Mouse (Mus musculus): ENCODE measurements around the gene Efcab5.

Efcab5 gene

GRCm38 (mm10) chr11:77188868-77189267 is at the start of gene Efcab5:
TSS of gene Efcab5 (minus strand) at chr11:77188968.
- in situ Hi-C loops (cut with MboI; ENCODE audit: unreplicated experiment in 2 of 2), result no loop called here

DNA sequence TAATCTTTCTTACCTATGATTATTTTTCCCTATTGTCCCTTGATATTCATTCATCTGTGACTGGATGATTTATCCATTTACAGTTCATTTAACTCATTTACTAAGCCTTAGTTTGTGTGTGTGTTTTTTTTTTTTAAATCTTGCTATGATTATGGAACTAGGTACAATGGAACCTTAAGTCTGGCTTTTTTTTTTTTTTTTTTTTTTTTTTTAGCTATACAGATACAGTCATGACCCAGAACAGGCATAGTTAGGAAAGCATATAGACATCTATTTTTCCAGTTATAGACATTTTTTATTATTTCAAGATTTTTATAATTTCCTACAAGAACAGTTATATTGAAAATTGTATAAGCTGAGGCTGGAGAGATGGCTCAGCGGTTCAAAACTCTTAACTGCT is 46.5 kb upstream of the Efcab5 start:
- in situ Hi-C loops (cut with MboI; ENCODE audit: unreplicated experiment in 2 of 2), result no loop called here

DNA sequence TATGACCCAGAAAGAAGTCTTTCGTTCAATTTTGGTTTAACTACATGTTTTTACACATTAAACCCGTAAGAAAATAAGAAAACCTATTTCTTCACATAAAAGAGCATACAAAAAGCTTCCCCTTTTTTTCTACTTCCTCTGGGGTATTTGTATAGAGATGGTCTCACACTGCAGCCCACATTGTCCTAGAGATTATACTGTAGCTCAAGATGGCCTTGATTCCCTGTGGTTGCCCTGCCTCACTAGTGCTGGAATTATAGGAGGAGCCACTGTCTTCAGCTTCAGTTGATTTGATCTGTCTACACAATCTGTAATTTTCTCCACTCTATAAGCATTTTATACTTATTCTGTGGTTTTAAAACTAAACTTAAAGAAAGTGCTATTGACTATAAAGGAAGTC is 42.7 kb upstream of the Efcab5 start:
- in situ Hi-C loops (cut with MboI; ENCODE audit: unreplicated experiment in 2 of 2), result no loop called here

DNA sequence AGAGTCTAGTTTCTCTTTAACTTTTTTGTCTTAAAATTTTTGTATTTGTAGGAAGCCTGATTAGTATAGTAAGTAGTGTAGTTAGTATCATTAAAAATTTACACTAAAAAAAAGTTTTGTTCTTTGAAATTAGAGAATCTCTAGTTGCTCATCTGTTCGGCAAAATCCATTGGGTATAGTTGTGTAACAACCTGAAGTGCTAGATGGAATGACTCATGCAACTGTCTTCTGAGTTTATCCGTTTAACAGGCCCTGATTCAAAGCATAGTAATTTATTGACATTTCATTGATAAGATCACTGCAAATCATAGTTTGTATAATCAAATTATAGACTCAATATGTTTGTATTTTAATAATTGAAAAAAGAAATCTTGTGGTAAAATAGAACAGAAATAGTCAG is 42.0 kb upstream of the Efcab5 start:
- in situ Hi-C loops (cut with MboI; ENCODE audit: unreplicated experiment in 2 of 2), result no loop called here

DNA sequence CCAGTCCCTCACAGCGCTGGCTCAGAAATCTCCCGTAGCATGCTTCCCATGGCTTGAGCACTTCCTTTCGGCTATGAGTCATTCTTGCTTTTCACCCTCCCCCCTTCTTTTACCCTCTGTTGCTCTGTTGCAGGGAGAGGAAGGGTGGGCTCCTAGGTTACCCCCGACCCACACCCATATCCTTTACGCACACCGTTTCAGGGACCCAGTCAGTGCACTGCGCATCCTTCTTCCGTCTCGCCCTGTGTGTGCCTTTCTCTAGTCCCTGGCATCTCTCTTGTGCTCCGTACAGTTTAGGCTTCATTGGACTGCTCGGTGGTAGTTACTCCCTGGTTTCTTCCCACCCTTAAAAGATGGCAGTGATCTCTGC is 28.0 kb upstream of the Efcab5 start:
- in situ Hi-C loops (cut with MboI; ENCODE audit: unreplicated experiment in 2 of 2), result loop anchor here in 1 of 2 experiments (10.0 kb wide), 1 partner anchor 228 kb away; no protein-coding TSS in a partner anchor

DNA sequence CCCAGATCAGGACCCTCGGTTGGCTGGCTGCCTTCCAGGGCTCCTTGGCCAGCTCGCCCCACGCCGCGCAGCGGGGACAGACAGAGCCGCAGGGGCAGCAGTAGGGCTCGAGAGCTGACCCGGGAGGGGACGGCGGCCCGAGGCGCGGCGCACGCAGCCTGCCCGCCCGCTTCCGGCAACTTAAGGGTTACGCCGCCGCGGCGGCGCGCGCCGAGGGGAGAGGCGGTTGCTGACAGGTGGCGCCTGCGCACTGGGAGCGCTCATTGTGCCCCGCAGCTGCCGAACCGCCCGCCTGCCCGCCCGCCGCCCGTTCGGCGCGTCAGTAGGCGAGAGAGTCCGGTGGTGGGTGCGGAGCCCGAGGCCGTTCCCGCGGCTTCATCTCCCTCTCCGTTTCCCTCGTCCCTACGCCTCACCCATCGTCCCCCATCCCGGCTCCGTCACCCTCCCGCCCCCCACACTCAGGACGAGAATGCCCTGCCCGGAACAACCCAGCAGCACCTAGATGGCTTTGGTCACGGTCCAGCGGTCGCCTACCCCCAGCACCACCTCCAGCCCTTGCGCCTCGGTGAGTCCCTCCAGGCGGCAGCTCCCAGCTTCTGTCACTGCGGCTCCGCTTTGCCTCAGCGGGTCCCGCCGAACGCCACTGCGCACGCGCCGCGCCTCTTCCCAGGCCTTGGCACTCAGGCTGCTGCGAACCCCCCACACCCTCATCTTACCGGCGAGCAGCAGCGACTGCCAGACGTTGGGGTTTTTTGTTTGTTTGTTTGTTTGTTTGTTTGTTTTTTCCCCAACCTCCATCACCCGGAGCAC is 27.4 kb upstream of the Efcab5 start, which contains the start of gene Ssh2:
Gene Ssh2, plus strand, starts transcription at position 337 of the 810 bp plus-strand sequence.
- in situ Hi-C loops (cut with MboI; ENCODE audit: unreplicated experiment in 2 of 2), result loop anchor here in 1 of 2 experiments (10.0 kb wide), 1 partner anchor 229 kb away; no protein-coding TSS in a partner anchor

DNA sequence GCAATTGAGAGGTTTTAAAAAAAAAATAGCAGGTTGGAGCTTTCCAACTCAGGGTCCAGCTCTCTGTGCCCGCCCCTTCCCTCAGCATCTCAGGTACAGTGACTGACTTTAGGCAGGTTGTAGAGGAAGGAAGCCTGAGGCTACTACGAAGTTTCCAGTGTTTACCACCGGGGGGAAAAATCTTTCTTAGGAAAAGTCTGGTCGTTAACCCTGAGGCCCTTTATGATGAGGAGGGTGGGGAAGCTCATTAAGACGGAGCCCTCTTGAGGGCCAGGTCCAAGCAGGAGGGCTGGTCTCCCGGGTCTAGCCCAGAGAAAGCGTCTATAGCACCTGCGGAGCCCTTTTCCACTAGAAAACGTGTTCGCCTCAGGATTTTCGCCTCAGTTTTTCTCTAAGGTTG is 26.7 kb upstream of the Efcab5 start:
- in situ Hi-C loops (cut with MboI; ENCODE audit: unreplicated experiment in 2 of 2), result loop anchor here in 1 of 2 experiments (10.0 kb wide), 1 partner anchor 229 kb away; no protein-coding TSS in a partner anchor

- in situ Hi-C loops (cut with MboI; ENCODE audit: unreplicated experiment in 2 of 2), result loop anchor here (5.0 to 10.0 kb wide), 4 partner anchors 93 to 233 kb away; no protein-coding TSS in a partner anchor
Measured at GRCm38 (mm10) chr11:77214755-77215154, 26.0 kb upstream of the Efcab5 start.

DNA sequence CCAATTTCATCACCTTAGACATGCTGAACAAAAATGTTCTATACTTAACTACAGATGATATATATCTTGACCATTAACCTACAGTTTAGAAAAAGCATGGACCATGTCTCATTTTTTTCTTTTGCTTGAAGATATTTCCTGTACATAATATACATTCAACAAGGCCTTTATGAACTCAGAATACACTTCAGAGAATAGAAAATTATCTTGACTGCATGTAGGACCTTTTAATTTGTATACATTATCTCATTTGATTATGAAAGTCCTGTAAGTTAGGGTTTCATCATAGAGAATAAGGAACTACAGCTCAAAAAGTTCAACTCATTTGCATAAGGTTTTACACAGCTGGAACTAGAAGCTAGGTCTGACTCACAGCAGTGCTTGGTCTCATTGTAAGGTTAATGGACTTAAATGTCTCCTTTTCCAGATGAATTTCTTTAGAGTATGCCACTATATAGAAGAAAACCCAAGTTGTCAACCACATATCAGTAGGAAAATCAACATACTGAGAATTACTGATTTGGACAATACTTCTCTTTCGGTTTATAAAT is 25.4 kb upstream of the Efcab5 start:
- in situ Hi-C loops (cut with MboI; ENCODE audit: unreplicated experiment in 2 of 2), result loop anchor here (5.0 to 10.0 kb wide), 4 partner anchors 93 to 233 kb away; no protein-coding TSS in a partner anchor

DNA sequence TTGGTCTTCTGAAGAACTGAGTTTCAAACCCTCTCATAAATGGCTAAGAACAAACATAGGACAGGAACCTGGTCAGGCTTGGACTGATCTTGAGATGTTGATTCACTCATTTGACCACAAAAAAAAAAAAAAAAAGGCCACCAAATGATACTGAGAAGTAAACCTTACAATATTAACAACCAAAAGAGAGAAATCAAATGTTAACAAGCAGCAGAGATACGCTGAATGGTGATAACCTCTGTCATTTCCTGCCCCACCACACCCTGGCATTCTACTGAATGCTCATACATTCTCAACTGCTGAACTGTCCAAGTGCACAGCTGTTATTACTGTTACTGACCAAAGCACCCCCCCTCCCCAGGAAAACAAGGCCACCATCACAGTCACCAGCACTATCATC is 11.9 kb upstream of the Efcab5 start:
- in situ Hi-C loops (cut with MboI; ENCODE audit: unreplicated experiment in 2 of 2), result loop anchor here in 1 of 2 experiments (10.0 kb wide), 1 partner anchor 96 kb away; no protein-coding TSS in a partner anchor

- in situ Hi-C loops (cut with MboI; ENCODE audit: unreplicated experiment in 2 of 2), result loop anchor here in 1 of 2 experiments (10.0 kb wide), 1 partner anchor 95 kb away; no protein-coding TSS in a partner anchor
Measured at GRCm38 (mm10) chr11:77199636-77200035, 10.9 kb upstream of the Efcab5 start.

DNA sequence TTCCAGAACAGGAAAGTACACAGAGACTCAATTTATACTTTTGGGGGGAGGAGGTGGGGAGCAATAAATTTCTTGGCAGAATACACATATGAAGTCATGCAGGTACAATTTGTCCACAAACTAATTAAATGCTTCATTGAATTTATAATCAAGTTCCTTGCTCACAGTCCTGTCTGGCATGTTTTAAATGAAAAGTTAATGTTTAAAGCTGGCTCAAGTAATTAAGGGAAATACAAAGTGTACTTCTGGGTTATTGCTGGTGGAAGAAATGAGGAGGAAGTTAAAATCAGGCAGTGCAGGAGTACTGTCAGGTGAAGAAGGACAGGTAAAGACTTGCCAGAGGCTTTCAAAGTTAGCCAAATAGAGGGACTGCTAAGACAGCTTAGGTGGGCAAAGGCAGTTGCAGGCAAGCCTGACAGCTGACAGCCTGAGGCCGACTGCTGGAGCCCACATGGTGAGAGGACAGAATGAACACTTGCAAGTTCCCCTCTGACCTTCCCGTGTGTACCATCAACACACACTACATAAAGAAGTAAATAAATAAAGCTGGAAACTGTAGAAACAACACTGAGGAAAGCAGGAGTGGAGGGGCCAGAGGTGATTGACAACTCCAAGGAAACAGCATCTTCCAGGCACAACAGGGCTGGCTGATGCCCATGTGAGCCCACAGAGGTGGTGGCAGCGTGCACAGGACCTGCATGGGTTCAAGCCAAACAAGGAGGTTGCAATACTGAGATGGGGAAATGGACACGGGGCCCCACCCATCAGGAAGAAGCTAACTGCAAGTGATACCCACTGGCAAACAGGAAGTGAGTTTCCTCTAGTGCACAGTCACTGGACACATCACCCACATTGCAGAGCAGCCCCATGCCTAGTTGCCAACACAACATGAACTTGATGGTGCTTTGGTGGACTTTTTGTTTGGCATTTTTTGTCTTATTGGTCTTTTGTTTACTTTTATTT is 7.7 kb upstream of the Efcab5 start:
- in situ Hi-C loops (cut with MboI; ENCODE audit: unreplicated experiment in 2 of 2), result no loop called here

DNA sequence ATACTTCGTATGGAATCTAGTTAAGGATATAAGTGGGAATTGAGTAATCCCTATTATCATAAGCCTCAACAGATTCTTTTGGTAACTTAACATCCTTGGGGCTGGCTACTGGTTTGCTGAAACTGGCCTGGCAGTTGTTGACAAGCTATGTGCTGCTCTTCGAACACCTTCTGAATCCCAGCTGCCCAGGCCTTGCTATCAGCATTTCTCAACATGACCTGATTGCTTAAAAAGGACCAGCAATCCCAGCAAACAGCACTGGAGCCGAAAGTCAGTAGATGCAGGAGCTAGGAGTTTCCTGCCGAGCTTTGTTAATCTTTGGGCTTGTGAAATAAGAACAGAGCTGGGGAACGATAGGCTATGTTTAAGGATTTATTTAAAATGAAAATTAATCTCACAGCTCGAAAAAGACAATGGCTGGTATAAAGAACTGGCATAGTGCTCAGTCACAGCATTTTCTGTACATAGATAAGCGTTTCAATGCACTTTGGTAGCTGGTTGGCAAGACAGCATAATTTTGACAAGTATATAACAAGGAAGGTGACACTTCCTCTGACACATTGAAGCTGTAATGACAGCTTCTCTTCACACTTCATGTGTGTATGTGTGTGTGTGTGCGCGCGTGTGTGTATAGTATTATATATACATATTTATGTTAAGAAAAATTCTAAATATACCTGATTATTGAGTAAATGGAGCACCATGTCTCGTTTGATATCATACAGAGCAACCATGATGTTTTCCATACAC is 6.8 kb upstream of the Efcab5 start:
- in situ Hi-C loops (cut with MboI; ENCODE audit: unreplicated experiment in 2 of 2), result no loop called here

- in situ Hi-C loops (cut with MboI; ENCODE audit: unreplicated experiment in 2 of 2), result no loop called here
Measured at GRCm38 (mm10) chr11:77194762-77195161, 6.0 kb upstream of the Efcab5 start.

GRCm38 (mm10) chr11:77193941-77194553 is 5.3 kb upstream of the Efcab5 start:
- in situ Hi-C loops (cut with MboI; ENCODE audit: unreplicated experiment in 2 of 2), result no loop called here

- in situ Hi-C loops (cut with MboI; ENCODE audit: unreplicated experiment in 2 of 2), result no loop called here
Measured at GRCm38 (mm10) chr11:77193410-77193809, 4.6 kb upstream of the Efcab5 start.

DNA sequence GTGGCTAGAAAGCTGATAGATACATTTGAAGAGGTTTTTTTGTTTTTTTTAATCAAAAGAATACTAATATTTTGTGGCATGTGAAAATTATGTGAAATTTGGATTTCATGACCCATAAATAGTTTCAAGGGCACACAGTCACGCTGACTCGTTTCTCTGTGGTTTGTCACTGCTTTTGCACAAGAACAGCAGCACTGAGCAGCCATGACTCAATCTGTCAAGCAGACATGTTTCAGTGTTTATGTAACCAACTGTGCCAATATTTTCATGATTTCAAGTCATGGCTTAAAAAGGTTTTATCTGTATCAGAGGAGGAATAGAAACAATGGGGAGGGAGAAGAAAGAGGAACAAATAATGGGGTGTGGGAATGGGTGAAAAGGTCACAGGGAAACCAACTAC is 3.8 kb downstream of the Efcab5 start:
- in situ Hi-C loops (cut with MboI; ENCODE audit: unreplicated experiment in 2 of 2), result no loop called here

GRCm38 (mm10) chr11:77182616-77183015 is 6.2 kb downstream of the Efcab5 start:
- in situ Hi-C loops (cut with MboI; ENCODE audit: unreplicated experiment in 2 of 2), result no loop called here

DNA sequence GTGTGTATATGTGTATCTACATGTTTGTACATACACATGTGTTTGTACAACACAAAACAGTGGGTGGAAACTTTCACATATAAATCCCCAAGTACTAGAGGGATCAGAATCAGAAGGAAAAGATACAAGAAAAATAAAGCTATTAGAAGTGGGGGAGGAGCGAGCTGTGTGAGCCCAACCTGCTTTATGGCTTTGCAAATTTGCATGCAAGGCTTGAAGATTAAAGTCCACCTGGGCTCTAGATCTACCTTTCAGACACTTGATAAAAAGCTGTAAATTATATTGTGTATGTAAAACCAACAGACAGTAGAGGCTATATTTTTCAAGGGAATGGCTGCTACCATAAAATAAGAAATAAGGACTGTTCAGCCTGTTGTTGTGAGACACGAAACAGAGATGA is 6.7 kb downstream of the Efcab5 start:
- in situ Hi-C loops (cut with MboI; ENCODE audit: unreplicated experiment in 2 of 2), result no loop called here
